Mouse (Mus musculus) thymus, postnatal 36 days (tissue): Measurements from ENCODE around the gene Mboat7.
"Not testable (repeated sequence)": the region's sequence is repeated elsewhere in the genome, so short reads cannot be mapped to it uniquely, and the experiment has no call there.

ENCODE experiments used
- DNase-seq, 2 experiments: peaks; one replicate each; pipeline ENCODE4 v3.0.0; 2022; ENCODE audit warnings: mixed read lengths in 2 of 2

Gene Mboat7

DNA sequence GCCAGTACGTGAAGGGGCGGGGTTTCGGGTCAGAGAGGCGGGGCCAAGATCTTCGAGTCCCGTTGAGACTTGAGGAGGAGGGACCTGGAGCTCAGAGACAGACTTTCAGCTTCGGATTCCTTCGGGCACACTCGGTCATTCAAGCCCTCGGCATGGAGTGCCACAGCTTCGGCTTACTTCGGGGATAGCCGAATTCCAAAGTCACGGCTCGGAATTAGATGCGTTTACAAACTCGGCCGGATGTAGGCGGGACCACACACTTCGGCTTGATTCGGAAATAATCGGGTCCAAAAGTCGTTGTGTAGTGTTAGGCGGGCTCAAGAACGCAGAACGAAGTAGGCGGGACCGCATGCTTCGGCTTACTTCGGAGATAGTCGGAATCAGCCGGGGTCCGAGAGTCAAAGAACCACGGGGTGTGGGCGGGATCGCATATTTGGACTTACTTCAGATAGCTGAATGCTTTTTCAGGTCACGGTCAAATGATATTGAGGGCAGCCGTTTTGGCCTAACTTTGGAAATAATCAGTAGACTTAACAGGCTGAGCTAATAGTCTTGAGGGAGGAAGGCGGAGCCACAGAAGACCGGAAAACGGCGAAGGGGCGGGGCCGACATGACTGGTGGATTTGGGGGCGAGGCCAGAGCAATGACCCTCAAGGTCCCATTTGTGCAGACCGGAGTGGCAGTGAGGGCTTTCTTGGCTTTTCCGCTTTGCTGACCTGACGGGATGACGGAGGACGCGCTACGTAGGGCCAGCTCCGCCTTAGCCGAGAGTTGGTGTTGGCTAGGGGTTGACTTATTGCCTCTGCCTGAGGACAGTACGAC, at the start of gene Mboat7:
Gene Mboat7 (minus strand): TSS at position 537 of the 822 bp plus-strand sequence.
- peak; percentile 99 for DNase-seq

DNA sequence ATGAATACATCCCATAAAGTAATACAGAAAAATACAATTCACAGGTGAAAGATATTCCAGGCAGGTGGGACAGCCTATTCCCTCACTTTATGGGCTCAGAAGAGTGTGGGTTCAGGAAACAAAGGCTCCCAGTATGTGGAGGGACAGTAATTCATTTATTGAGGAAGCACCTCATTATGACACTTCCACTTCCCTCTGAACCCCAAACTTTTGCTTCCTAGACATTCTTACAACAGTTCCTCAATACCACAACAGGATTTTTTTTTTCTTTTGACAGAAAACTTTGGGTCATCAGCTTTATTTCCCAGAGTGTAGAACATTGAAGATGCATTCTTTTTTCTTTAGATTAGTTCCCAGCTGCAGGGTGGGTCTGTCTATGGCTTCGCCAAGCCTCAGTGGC, 39.4 kb upstream of the Mboat7 start:
- DNase-seq, result not testable (repeated sequence)

DNA sequence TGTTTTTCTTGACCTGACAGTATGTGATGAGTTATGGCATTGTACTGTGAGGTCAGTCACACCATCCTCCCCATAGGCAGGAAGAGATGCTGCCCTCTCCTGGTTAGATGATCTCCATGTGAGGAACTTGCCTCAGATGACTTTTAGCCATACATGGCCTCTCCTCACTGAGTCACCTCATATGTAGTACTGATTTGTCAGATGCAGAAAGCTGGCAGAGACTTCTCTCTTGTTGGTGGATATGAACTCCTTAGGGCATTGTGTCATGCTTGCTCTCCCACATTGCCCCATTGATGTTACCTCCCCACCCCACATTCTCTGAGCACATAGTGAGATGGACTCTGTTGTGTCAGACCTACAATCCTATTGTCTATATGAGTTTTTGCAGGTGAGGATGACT, 32.1 kb upstream of the Mboat7 start:
- not testable (repeated sequence) for DNase-seq

DNA sequence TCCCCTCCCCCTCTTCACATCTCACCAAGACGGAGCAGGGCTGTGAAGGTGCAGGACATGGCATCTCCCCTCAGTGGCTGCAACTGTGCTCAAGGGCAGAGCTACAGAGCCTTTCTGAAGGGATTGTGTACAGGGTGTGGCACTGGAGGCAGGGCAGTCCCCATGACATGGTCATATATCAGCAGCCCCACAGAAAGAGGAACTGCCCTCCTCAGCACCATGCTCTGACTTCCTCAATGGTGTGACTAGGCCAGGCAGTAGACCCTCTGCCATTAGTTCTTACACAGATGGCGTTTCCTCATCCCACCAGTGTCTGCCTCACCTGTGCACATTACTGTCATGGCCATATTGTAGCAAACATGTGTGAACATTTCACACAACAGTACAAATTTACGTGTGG, 26.9 kb upstream of the Mboat7 start, which contains the start of gene Pirb:
Gene Pirb (minus strand): TSS at position 124 of the 400 bp plus-strand sequence.
- not testable (repeated sequence) for DNase-seq

DNA sequence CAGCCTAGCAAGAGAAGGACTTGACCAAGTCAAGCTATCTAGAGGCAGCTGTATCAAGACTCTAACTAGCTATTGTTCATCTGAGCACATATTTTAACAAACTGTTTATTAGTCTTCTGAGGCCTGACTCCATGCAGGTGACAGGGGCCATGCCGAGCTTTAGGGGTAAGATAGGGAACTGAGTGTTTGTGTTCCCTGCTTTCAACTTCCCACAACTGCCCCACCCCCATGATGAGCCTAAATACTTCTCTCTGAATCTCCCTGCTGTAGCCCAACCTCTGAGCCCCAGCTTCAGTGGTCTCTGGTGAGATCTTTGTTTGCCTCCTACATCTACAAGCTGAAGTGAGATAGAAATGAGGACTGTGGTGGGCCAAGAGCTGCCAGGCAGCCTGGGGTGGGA, 21.9 kb upstream of the Mboat7 start:
- no peak for DNase-seq

DNA sequence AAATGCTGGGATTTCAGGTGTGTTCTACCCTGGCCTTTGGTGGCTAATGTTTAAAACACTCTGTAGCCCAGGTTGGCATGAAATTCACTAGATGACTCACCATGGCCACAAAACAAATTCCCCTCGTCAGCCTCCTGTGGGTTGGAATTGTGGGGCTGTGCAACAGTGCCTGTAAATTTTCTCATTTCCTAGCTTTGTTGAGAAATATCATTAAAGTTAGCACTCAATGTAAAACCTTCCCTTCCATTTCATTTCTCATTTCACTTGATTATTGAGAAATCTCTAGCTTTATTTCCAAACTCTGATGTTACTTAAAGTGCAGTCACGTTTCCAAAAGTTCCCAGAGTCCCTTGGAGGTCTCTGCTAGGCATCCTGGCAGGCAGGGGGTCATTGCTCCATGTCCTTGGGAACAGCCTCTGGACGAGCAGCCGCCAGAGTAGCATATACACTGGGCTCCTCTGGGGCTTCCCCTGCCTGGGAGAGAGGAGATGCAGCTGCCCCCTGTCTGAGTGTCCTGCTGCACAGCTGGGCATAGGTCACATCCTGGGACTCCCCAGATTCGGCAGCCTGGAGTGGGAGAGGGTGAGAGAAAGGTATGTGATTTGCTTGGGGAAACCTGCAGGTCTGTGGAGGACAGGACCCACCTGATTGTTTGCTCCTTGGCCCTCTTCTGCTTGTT, 19.1 kb upstream of the Mboat7 start:
- no peak for DNase-seq

DNA sequence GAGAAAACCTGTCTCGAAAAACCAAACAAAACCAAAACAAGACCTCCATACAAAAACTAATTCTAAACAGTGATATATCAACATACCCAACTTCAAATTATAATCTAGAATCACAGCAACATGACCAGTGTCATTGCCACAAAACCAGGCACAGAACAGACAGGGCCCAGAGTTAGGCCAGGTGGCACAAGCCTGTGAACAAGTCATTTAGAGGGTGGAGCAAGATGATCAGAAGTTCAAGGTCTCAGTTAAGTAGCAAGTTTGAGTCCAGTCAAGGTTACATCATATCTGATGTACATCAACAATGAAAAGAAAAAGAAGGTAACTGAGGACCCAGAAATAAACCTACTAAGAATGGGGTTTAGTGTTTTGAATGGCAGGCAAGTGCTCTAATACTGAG, 15.7 kb upstream of the Mboat7 start:
- DNase-seq, result no peak

DNA sequence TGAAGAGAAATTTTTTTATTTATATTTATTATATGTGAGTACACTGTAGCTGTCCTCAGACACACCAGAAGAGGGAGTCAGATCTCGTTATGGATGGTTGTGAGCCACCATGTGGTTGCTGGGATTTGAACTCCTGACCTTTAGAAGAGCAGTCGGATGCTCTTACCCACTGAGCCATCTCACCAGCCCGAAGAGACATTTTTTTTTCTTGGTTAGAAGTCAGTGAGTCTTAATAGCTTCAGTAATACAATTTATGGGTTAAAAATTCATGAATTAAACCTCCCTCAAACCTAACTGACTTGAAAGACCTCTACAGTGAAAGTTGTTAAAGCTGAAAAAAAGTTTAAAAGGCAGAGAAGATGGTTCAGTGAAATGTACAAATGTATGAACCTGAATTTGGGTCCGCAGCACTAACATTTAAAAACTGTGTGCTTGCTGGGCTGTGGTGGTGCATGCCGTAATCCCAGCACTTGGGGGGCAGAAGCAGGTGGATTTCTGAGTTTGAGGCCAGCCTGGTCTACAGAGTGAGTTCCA, 15.2 kb upstream of the Mboat7 start:
- DNase-seq, result not testable (repeated sequence)

DNA sequence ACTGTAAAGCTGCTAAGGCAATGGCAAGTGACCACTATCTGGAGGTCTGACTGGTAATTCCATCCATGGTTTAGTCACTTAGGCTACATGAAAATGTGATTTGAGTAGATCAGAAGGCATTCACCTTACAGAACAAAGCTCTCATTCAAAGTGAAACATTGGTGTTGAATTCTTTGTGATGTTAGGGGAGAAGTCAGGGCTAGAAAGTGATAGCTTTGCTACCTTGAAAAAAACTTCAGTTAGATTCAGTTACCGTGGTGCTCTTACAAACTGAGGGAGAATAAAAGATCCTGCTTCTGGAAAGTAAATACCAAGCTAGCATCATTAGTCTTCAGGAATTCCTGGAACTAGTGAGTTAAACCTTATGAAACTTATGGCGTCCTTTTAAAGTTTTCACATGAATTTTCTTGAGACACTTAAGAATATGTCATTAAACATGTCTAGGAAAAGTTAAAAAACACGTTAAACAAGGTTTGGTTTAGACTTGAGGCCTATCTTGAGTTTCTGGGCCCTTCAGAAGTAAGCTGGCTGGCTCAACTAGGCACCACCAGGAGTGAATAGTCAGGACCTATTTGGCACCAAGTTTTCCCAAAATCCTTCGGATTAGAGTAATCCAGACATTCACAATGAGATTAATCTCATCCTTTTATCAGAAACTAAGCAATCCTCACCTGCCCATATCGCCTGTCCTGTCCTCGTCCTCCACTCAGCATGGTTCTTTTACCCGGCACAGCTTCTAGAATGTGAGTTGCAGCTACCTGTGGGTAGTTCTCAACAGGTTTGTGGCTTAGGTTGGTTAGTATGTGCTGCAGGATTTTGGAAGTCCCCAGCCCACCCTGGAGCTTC, 14.5 kb upstream of the Mboat7 start:
- DNase-seq, result no peak

DNA sequence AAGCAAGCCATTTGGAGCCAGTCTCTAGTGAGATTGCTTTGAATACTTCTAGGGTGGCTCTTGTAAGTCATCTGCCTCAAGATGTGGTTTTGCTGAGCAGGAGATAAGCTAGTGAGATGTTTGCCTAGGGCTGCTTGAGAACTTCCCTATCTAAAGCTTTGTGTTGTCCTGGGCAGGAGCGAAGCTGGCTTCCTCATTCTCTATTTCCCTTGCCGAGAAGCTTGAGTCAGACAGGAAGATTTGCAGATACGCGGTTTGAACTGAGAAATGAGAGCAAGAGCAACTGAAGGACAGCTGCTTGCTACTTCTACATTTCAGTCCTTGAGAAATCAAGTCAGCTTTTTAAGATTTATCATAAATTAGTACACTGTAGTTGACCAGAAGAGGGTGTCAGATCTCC, 13.7 kb upstream of the Mboat7 start:
- DNase-seq, result no peak

DNA sequence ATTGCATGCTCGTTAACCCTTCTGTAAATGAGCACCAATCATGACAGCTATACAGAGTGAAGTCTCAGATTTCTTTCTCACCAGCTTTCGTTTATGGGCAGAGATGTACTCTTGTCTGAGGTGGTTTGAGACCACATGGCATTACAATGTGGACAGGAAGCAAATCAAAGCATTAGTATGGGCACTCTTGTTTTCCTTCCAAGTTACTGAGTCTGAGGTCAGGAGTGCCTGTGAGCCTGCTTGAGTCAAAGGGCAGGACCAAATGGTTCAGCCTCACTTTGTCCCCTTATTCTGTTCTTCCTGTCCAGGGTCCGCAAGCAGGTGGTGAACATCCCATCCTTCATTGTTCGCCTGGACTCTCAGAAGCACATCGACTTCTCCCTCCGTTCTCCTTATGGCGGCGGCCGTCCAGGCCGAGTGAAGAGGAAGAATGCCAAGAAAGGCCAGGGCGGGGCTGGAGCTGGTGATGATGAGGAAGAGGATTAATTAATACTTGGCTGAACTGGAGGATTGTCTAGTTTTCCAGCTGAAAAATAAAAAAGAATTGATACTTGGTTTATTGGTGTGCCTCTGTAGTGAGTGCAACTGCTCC, 13.1 kb upstream of the Mboat7 start:
- DNase-seq, result no peak

DNA sequence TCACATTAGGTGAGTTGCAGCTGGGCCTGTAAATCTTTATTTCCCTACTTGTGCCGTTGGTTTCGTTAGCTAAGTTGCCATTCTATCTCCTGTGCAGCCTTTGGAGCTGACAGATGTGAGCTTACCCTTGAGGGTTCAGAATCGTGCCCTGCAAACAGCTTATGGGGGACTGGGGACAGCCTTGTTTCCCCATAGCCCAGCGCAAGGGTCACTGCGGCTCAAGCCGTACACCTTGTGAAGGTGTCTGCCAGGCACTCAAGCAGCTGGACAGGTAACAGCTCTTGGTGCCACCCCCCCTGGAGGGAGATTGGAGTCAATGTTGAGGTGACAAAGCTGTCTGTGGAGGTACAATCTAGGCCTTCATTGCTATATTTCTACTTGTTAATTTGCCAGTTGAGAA, 12.6 kb upstream of the Mboat7 start:
- DNase-seq, result no peak

DNA sequence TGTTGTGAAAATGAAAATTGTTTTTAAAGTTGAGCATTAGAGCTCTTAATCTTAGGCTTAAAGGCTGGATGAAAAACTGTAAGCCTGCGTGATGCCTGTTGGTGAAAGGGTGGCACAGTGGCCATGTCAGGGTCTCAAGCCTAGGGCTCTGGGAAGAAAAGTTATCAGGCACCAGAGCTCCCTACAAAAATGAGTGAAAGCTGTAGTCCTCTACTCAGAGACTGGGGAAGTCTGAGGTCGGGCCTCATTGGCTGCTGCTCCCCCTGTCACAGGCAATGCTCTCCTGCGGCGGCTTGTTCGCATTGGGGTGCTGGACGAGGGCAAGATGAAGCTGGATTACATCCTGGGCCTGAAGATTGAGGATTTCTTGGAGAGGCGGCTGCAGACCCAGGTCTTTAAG, 12.1 kb upstream of the Mboat7 start:
- DNase-seq, result not testable (repeated sequence)

DNA sequence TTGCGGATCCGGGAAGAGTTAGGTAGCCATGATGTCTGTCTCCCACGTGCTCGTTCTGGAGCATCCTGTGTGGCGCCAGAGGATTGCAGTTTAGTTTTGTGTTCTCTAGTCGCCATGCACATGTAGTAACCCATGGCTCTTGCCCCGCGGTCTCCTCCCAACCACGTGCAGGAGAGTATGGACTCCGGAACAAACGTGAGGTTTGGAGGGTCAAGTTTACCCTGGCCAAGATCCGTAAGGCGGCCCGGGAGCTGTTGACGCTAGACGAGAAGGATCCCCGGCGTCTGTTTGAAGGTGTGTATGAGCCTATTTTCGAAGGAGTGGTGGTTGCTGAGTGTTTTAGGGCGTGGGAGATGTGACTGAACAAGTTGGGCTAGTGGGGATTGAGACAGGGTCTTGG, 11.2 kb upstream of the Mboat7 start:
- no peak for DNase-seq

DNA sequence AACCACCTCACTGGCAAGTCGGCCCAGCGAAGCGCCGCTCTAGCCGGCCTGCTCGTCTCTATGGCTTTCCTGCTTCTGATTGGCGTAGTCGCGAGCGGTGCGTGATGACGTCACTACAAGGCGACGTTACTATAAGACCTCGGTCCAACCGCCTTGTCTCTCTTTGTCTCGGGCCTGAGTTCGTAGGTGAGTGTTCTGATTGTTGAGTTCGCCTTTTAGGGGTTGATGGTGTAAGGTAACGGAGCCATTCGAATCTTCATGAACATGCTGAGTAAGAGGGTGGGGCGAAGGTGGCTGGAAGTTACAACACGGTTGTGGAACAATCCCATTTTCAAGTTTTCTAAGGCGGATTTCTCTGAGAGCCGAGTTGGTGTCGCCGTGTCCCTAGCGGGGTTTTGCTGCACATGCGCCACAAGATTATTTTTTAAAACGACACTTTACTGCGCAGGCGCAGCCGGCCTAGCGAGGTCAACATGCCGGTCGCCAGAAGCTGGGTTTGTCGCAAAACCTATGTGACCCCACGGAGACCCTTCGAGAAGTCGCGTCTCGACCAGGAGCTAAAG, 10.6 kb upstream of the Mboat7 start, which contains the start of gene Rps9:
Gene Rps9 (plus strand): TSS at position 115 of the 563 bp plus-strand sequence.
- DNase-seq, result peak; percentile 94 to 95

DNA sequence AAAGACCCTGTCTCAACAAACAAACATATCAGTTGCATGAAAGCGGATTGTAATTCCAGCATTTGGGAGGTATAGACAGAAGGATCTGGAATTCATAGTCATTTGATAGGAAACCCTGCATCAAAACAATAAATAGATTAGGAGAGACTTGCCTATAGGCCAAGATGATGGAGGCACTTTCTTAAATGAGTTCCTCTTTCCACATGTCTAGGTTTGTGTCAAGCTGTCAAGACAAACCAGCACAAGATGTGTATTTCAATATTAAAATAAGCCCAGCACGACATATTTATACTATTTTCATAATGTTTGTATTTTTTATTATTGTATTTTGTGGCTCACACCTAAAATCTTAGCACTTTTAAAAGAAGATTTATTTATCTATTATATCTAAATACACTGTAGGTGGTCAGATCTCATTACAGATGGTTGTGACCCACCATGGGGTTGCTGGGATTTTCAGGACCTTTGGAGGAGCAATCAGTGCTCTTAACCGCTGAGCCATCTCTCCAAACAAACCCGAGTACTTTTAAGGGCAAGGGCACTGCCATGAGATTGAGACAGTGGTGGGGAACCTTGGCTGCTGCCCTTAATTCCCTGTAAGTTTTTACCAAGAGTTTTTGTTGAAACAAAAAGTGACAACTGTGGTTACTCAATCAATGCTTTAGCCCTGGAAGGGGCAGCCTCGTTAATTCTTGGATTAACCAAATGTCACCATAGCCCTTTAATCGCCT, 10.0 kb upstream of the Mboat7 start:
- no peak for DNase-seq

DNA sequence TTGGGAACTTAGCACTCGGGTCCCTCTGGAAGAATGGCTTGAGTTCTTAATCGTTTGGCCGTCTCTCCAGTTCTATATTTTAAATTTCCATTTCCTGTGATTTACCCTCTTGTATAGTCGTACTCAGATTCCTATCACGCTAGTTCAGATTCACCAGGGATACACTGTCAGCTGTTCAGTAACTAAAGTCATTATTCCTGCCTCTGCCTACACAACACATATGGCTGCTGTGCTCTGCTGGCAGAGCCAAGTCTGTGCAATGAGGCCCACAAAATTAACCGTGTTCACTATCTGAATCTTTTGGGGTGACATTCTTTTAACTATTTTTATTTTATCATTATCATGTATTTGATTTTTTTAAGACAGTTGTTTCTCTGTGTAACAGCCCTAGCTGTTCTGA, 5.1 kb upstream of the Mboat7 start:
- DNase-seq, result no peak

DNA sequence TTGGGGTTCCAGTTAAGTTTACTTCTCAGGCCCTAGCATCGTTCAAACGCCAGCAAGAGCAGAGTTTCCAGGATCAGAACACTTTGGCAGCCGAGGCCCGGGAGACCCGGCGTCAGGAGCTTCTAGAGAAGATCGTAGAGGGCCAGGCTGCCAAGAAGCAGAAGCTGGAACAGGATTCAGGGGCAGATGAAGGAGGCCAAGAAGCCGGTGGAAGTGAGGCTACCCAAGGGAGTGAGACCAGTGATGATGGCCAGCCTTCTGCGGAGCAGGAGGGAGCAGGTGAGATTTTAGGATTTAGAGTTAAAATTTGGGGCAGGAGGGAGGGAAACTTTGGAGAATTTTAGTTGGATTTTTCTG, 1.6 kb upstream of the Mboat7 start:
- DNase-seq, result not testable (repeated sequence)

DNA sequence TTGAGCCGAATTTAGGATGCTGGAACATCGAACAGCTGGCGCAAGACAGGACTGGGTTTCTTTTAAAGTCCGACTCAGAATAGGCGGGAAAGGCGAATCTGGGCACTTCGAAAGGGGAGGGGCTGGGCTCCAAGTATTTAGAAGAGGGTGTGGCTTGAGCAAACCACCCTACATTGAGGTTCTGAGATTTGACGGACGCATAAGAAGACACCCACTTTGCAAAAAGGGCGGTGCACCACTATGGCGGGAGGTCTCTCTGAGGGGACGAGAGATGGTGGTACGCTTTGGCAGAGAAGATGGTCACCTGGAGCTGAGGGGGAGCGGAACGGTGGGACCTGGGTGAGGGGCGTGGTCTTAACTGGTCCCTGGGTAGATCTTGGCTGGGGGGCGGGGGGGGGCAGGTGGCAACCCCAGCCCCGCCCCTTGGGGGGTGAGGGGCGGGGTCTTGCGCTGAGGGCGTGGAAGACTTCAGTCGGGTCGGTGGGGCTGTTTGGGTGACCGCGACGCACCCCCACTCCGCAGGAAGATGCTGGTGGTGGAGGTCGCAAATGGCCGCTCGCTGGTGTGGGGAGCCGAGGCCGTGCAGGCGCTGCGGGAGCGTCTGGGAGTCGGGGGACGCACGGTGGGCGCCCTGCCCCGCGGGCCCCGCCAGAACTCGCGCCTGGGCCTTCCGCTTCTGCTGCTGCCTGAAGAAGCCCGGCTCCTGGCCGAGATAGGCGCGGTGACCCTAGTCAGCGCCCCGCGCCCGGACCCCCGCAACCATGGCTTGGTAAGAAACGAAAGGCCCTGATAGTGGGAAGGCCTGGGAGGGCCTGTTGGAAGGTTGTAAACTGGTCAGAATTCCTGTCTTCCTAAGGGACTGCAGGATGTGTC, 989 bp upstream of the Mboat7 start:
- DNase-seq, result peak; percentile 58 to 66

DNA sequence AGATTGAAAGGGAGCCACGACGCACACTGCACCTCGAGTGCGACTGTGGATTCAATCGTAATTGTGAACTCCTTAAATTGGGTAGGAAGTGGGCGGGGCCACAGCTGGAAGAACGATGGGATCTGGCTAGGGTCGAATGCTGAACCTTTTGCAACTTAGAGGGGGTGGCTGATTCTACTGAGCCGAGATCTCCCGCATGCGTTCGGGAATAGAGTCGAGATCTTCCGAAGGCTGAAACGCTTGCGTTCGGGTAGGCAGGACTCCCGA, 419 bp upstream of the Mboat7 start:
- no peak for DNase-seq
